Comparison of ENCODE assay signal across 9 mouse cellular contexts in the genomic region with DNA sequence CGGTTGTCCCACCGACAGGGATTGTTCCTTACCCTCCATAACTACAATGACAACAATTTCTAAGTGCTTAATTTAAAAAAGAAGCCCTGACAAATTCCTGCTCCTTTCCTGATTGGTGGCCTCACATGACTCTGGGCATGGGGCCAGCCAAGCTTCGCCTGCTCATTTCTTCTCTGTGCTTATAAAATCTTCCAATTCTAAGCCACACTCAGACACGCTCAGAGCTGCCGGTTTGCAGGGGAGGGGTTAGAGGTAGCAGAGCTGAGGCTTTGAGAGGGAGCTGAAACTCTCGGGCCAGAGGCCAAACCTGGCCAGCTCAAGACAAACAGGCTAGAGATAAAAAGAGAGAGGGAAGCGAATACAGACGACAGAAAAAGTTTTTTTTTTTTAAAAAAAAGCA.
DNase-seq lines count a peak whose midpoint lies in the region; ATAC-seq and TF ChIP-seq lines count a peak whose summit lies in the region.
"Had no signal": no experiment of that assay in that cellular context is flagged by ENCODE, and none has a peak within 500 bp of the region (broad histone marks: within the 10 kb centered on the region; RNA-seq: fewer than 3 reads in every experiment).

No protein-coding gene starts in this region.

- H3K27me3 ChIP-seq in intestine, embryonic 15.5 days (replicated peaks) = no peaks in the 10 kb centered on the region
- no peaks in the 10 kb centered on the region for H3K27me3 ChIP-seq in intestine, postnatal 0 days (replicated peaks; ENCODE audit: control insufficient read depth, insufficient read depth, low read length)
- H3K27me3 ChIP-seq in kidney, postnatal 0 days (ENCODE audit: insufficient read depth, low read length) = no peaks in the 10 kb centered on the region
- H3K27me3 ChIP-seq: embryonic facial prominence, embryonic 15.5 days had no signal

- H3K4me2 ChIP-seq in intestine, embryonic 15.5 days (replicated peaks) = no peak overlapping the region
- H3K4me2 ChIP-seq in intestine, postnatal 0 days (replicated peaks; ENCODE audit: low read depth) = no peak overlapping the region
- no peak overlapping the region for H3K4me2 ChIP-seq in kidney, postnatal 0 days (ENCODE audit: low read length)
- H3K4me2 ChIP-seq: embryonic facial prominence, embryonic 15.5 days had no signal

- H3K4me3 ChIP-seq in intestine, embryonic 15.5 days (replicated peaks) = no peak overlapping the region
- no peak overlapping the region for H3K4me3 ChIP-seq in intestine, postnatal 0 days (ENCODE audit: low read depth, low read length)
- no peak overlapping the region for H3K4me3 ChIP-seq in kidney, postnatal 0 days (replicated peaks; ENCODE audit: low read depth, low read length)
- H3K4me3 ChIP-seq: embryonic facial prominence, embryonic 15.5 days had no signal

- 38% methylated on average over 8 of the region's 8 CpGs for WGBS in intestine, embryonic 15.5 days
- 35% methylated on average over 8 of the region's 8 CpGs for WGBS in intestine, postnatal 0 days
- 35% methylated on average over 8 of the region's 8 CpGs for WGBS in kidney, postnatal 0 days

- H3K36me3 ChIP-seq in intestine, embryonic 15.5 days = no peaks in the 10 kb centered on the region
- no peaks in the 10 kb centered on the region for H3K36me3 ChIP-seq in intestine, postnatal 0 days (ENCODE audit: control insufficient read depth, insufficient read depth)
- no peaks in the 10 kb centered on the region for H3K36me3 ChIP-seq in kidney, postnatal 0 days (ENCODE audit: insufficient read depth, low read length)
- H3K36me3 ChIP-seq: embryonic facial prominence, embryonic 15.5 days had no signal

- H3K9me3 ChIP-seq in intestine, embryonic 15.5 days = no peaks in the 10 kb centered on the region
- H3K9me3 ChIP-seq in intestine, postnatal 0 days (ENCODE audit: control insufficient read depth) = no peaks in the 10 kb centered on the region
- H3K9me3 ChIP-seq in kidney, postnatal 0 days (replicated peaks; ENCODE audit: low read length) = no peaks in the 10 kb centered on the region
- H3K9me3 ChIP-seq: embryonic facial prominence, embryonic 15.5 days had no signal

- H3K4me1 ChIP-seq in intestine, embryonic 15.5 days (replicated peaks) = no peaks in the 10 kb centered on the region
- H3K4me1 ChIP-seq in intestine, postnatal 0 days (replicated peaks; ENCODE audit: control insufficient read depth, insufficient read depth, low read length) = no peaks in the 10 kb centered on the region
- no peaks in the 10 kb centered on the region for H3K4me1 ChIP-seq in kidney, postnatal 0 days (replicated peaks; ENCODE audit: insufficient read depth, low read length)
- H3K4me1 ChIP-seq: embryonic facial prominence, embryonic 15.5 days had no signal

- no peak for TF ChIP-seq CTCF in intestine, postnatal 0 days (IDR thresholded peaks at IDR 0.05; ENCODE audit: low read depth)
- TF ChIP-seq CTCF in kidney, postnatal 0 days (IDR thresholded peaks at IDR 0.05; ENCODE audit: low read depth) = no peak

- no peak overlapping the region for H3K9ac ChIP-seq in intestine, embryonic 15.5 days
- H3K9ac ChIP-seq in intestine, postnatal 0 days (ENCODE audit: low read depth, low read length) = no peak overlapping the region
- H3K9ac ChIP-seq in kidney, postnatal 0 days (ENCODE audit: low read depth, low read length) = no peak overlapping the region
- H3K9ac ChIP-seq: embryonic facial prominence, embryonic 15.5 days had no signal

- H3K27ac ChIP-seq in intestine, embryonic 15.5 days = no peak overlapping the region
- no peak overlapping the region for H3K27ac ChIP-seq in intestine, postnatal 0 days (ENCODE audit: low read depth, low read length)
- H3K27ac ChIP-seq in kidney, postnatal 0 days = no peak overlapping the region
- H3K27ac ChIP-seq: embryonic facial prominence, embryonic 15.5 days had no signal

- peak; percentile 36; the same call in 1 of the 2 replicates for ATAC-seq in intestine, embryonic 15.5 days
- ATAC-seq in intestine, postnatal 0 days = no peak
- no peak for ATAC-seq in kidney, postnatal 0 days (replicated peaks; ENCODE audit: low FRiP score, low read depth)
- ATAC-seq in CD4-positive, CD25-positive, alpha-beta regulatory T cell, adult 4 months = no peak

- peak; percentile 2 for DNase-seq in MEL-GATA-1-ER (ENCODE audit: extremely low read depth, low read depth)
- peak; percentile 23 to 68 for DNase-seq in adrenal gland, postnatal 36 days
- peak; percentile 58 for DNase-seq in kidney, postnatal 0 days (ENCODE audit: low spot score)
- DNase-seq in layer of hippocampus, adult 9-11 months = no peak
- no peak for DNase-seq in yolk sac, embryonic 10.5 days (ENCODE audit: low spot score)

Comparison
In these comparisons a context has a peak if more than half of its experiments do, and no peak if none do; other contexts are left out.
1. DNase-seq: peak in MEL-GATA-1-ER (single experiment), adrenal gland, postnatal 36 days (2 of 2) and kidney, postnatal 0 days (single experiment); none in layer of hippocampus, adult 9-11 months (single experiment) and yolk sac, embryonic 10.5 days (single experiment).